Mouse (Mus musculus) thymus, postnatal 0 days (tissue): ENCODE data around the gene Yjefn3. TPM values are rescaled to one million over a fixed set of nuclear protein-coding genes. Genes with fewer than 3 reads are reported as not detected.

Experiments used
- polyA plus RNA-seq: library from polyadenylated mRNA; unstranded; fragments of >200 nt; fragmentation: Nextera tagmentation; extraction: Ambion mirVana; gene quantifications from 2 replicates; pipeline ENCODE4 v1.2.1, GENCODE M21; 2015

Gene Yjefn3
- polyA plus RNA-seq, 1 experiment from 2014 or later: 3.7 TPM

Other genes with a start within 250 kb of the Yjefn3 start
- gene Zfp964, start 248.2 kb downstream of the Yjefn3 start, polyA plus RNA-seq: 0.48 and 0.54 TPM in 2 replicates
- gene Zfp869, start 192.0 kb downstream of the Yjefn3 start, polyA plus RNA-seq: 23.7 and 26.3 TPM in 2 replicates
- gene Zfp963, start 152.7 kb downstream of the Yjefn3 start, polyA plus RNA-seq: 5.3 and 5.4 TPM in 2 replicates
- 0.33 and 1.3 TPM in 2 replicates for gene Gm20422, start 127.8 kb downstream of the Yjefn3 start, polyA plus RNA-seq
- gene Atp13a1, start 111.5 kb downstream of the Yjefn3 start, polyA plus RNA-seq: 37.2 and 39.2 TPM in 2 replicates
- gene Zfp866, start 111.5 kb downstream of the Yjefn3 start, polyA plus RNA-seq: 18.3 and 22.1 TPM in 2 replicates
- 30.9 and 35.0 TPM in 2 replicates for gene Gmip, start 94.0 kb downstream of the Yjefn3 start, polyA plus RNA-seq
- 0.31 and 0.53 TPM in 2 replicates for gene Lpar2, start 80.3 kb downstream of the Yjefn3 start, polyA plus RNA-seq
- 15.1 and 18.3 TPM in 2 replicates for gene Pbx4, start 70.2 kb downstream of the Yjefn3 start, polyA plus RNA-seq
- gene Cilp2, start 15.0 kb downstream of the Yjefn3 start, polyA plus RNA-seq: 0.09 and 0.16 TPM in 2 replicates
- gene Tssk6, start 528 bp downstream of the Yjefn3 start, polyA plus RNA-seq: 5.0 and 5.1 TPM in 2 replicates
- gene Ndufa13, start 154 bp downstream of the Yjefn3 start, polyA plus RNA-seq: 228 and 241 TPM in 2 replicates
- 60.6 and 60.8 TPM in 2 replicates for gene Gatad2a, start 93.7 kb upstream of the Yjefn3 start, polyA plus RNA-seq
- gene Mau2, start 140.0 kb upstream of the Yjefn3 start, polyA plus RNA-seq: 45.2 and 50.5 TPM in 2 replicates
- gene Sugp1, start 140.1 kb upstream of the Yjefn3 start, polyA plus RNA-seq: 40.7 and 44.3 TPM in 2 replicates
- gene Tm6sf2, start 170.2 kb upstream of the Yjefn3 start, polyA plus RNA-seq: 0.43 and 0.62 TPM in 2 replicates
- 0.07 TPM in 1 of 2 replicates, not detected in the other for gene Hapln4, start 180.7 kb upstream of the Yjefn3 start, polyA plus RNA-seq
- 0.03 and 0.05 TPM in 2 replicates for gene Ncan, start 218.2 kb upstream of the Yjefn3 start, polyA plus RNA-seq
- 51.9 and 60.6 TPM in 2 replicates for gene Nr2c2ap, start 228.6 kb upstream of the Yjefn3 start, polyA plus RNA-seq
- gene Rfxank, start 236.4 kb upstream of the Yjefn3 start, polyA plus RNA-seq: 21.7 and 24.1 TPM in 2 replicates
- 67.0 and 88.3 TPM in 2 replicates for gene Borcs8, start 236.8 kb upstream of the Yjefn3 start, polyA plus RNA-seq
- gene Mef2b, start 237.0 kb upstream of the Yjefn3 start, polyA plus RNA-seq: 7.5 and 9.8 TPM in 2 replicates